Mouse (Mus musculus) lung, adult 18-20 months (tissue): Measurements from ENCODE around the gene Cdipt.

ENCODE experiments used
- DNase-seq, 2 experiments: peaks; one replicate each; pipeline ENCODE4 v3.0.0; 2022; ENCODE audit warnings: mixed read lengths in 2 of 2

Gene Cdipt

DNA sequence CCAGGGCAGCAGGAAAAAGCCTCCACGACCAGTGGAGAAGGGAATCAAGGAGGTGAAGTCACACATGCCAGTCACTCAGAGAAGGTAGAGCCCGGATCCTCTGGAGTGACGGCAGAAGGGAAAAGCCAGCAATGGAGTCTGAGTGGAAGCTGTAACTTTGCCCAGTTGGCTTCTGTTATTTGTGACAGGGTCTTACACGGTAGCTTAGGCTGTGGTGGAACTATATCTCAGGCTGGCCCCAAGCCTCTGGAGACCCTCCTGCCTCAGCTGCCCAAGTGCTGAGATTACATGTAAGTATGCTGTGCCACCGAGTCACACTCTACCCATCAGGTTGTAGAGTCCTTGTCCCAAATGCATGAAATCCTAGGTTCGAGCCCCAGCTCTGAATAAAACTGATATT is 37.7 kb downstream of the Cdipt start:
- DNase-seq = no peak

DNA sequence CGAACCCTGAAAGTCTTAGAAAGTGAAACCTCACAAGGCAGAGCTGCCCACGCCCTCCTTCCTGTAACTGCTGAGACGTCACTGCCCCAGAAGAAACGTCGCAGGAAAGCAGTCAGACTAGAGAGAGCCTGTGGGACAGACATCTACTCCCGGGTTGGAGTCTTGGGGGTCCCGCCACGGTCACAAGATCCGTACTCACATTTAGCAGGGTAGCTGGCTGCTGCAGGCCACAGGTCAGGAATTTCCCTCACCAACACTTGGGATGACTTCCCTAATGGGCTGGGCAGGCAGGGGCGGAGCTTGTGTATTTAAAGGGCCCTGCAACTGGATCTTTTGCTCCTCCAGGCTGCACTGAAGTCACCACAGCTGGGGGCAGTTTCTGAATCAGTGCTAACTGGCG is 38.6 kb downstream of the Cdipt start, which contains the start of gene Mvp:
Gene Mvp (minus strand): TSS at position 302 of the 400 bp plus-strand sequence.
- peak; percentile 83 to 86 for DNase-seq

DNA sequence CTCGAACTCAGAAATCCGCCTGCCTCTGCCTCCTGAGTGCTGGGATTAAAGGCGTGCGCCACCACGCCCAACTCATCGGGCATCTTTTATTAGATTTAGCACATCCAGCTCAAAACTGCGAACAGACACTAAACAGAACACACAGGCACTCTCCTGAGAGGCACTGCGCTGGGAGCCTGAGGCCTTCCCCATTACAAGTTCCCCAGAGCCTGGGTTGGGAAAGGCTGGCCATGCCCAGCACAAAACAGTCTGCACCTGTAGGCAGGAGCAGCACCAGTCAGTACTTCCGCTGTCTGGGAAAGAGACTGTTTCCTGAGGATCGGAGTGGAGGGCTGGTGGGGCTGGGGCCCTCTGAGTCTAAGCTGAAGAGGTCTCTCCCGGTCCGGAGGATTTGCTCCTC is 39.3 kb downstream of the Cdipt start:
- no peak for DNase-seq

DNA sequence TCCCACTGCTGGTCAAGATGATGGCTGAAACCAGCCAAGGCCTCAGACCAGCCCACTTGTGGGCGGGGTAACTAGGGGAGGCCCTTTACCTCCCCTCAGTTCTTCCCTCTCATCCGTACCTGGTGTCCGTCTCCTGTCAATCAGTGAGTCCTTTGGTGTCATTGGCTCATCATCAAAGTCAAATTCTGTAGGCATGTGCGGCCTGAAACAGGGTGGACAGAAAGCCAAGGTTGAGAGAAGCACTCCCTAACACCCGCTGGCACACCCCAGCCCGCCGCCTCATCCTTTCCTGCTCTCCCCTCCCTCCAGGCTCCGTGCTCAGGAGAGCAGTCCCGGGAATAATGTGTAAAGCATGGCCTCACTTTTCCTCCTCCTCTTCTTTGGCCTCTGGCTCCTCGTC is 40.4 kb downstream of the Cdipt start:
- peak; percentile 54 to 59 for DNase-seq

DNA sequence TGATC is 40.6 kb downstream of the Cdipt start, which contains the start of gene Pagr1b:
Gene Pagr1b (minus strand): TSS at position 4 of the 5 bp plus-strand sequence.
- DNase-seq = no peak

DNA sequence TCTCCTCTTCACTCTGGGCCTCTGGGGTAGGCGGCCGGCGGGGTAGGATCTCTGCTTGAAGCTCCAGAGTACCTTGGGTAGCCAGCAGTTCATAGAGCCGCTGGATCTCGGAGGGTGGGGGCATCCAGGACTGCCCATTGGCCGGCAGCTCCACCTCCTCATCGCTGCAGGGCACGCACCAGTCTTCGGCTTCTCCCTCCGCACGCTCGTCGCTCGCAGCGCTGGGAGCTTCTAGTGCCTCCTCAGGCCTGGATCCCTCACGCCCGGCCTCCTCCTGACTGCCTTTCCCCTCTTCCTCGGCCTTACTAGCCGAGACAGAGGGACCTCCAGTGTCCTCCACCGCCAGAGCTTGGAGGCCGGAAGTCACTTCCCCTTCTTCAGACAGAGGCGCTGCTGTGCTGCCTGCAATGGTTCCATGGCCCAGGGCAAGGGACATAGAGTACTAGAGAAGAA is 40.8 kb downstream of the Cdipt start:
- DNase-seq = peak in 1 of 2 experiments; percentile 70

DNA sequence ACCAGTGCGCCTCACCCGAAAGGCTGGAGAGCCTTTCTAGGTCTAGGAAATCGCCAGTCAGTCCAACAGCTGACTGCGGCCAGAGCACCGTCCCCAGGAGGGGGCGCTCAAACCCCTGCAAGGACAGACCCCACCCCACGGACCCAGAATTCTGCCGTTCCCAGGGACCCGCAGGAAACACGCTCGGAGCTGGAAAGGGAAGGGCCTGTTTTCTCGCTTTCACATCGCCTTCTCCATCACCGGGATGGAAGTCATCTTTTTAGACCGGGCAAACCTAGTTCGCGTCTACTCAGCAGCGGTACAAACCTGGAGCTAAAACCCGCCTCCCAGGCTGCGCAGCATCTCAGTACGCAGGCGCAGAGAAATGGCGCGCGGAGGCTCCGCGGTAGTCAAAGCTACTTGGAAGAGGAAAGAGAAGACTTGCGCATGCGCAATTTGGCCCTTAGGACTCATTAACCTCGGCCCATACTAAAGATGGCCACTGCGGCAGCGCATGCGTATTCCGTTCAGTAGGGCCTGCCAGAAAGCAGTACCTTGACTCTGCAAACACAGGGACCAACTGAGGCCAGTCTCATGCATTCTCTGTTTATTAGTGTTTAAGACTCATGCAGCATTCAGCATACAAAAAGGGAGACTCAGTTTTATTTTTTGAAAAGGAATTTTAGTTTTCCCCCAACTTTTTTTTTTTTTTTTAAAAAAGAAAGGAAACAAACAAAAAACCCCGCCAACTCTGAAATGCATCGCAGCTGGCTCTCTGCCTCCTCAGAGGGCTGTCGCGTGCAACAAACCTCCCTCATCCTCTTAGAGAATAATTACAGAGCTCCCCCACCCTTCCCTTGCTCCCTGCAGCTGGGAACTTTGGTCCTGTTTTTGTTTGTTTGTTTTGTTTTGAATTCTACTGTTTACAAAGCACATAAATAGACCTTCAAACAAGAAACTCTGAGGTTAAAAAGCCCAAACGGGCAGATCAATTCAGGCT is 41.5 kb downstream of the Cdipt start, which contains the start of gene Pagr1a:
Gene Pagr1a (minus strand): TSS at position 382 of the 979 bp plus-strand sequence.
- DNase-seq = peak; percentile 98

DNA sequence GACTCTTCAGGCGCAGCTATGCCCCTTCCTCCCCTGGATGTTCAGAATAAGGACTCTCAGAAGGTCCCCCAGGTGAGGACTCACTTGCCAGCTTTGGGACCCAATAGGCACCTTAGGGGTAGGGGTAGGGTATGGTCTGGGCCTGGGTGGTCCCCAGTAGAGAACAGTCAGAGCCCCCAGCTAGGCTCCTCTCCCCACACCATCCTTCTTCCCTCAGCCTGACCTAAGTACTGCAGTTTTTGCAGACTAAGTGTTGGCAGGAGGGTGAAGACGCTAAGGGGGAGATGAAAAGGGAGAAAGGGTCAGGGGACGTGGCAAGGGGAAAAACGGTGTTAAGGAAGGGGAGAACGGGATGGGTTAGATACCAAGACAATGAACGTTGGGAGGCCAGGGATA is 42.2 kb downstream of the Cdipt start:
- no peak for DNase-seq

DNA sequence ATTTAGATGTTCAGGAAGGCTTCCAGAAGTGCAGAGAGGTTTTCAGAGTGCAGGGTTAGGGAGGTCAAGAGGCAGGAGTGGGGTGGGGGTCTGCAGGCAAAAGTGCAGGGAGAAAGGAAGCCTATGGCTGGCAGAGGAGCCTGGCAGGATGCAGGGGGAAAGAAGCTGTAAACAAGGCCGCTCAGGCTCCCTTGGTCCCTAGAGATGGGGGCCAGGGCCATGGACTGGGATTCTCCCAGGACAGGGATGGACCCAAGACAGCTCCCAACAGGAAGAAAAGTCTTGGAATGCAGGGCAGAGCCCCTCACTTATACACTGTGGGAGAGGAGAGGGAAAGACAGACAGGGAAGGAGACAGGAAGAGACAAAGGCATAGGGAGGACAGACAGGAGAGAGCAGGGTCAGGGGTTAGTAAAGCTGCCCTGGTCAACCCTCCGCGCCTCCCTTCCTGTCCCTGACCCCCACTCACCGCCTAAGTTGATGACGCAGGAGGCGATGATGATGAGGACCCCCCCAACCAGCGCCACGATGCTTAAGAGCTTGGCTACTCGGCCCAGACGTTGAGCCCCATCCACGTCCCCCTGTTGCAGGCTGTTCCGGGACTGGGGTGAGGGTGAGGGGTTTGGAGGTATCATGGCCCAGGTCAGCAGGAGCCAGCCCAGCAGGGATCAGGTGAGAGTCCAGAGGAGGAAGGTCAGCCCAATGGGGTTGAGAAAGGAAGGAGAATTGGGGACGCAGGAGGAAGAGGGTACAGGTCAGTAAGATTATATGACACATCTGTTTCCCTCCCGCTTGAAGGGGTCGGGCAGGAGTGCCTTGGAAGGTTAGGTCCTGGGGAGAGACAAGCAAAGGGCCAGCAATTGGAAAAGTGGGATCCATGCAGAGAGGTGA is 42.9 kb downstream of the Cdipt start:
- no peak for DNase-seq

DNA sequence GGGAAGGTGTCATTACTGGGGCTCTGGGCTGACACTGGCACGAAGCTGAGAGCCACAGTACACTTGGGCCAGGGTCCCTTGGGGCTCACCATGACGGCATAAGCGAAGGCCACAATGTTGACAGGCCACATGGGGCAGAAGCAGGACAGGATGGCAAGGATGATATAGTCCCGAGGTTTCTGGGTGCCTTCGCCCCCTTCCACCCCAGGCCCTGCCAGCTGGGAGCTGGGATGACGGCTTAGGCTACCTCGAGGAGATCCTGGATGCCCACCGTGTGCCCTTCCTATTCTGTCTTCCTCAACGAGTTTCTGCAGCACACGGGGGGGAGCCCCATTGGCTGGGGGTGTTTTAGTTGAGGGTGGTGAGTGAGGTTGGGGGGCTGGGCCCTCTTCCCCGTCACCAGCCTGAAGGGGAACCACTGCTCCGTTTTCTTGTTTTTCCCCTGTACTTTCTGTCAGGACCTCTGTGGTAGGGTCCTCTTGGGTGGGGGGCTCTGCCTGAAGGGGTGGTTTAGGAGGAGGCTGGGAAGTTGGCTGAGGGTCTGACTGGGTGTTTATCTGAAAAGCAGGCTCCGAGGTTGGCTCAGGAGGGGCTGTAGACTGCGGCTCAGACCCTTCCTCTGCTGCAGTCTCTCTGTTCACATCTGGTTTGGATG is 43.7 kb downstream of the Cdipt start:
- no peak for DNase-seq

DNA sequence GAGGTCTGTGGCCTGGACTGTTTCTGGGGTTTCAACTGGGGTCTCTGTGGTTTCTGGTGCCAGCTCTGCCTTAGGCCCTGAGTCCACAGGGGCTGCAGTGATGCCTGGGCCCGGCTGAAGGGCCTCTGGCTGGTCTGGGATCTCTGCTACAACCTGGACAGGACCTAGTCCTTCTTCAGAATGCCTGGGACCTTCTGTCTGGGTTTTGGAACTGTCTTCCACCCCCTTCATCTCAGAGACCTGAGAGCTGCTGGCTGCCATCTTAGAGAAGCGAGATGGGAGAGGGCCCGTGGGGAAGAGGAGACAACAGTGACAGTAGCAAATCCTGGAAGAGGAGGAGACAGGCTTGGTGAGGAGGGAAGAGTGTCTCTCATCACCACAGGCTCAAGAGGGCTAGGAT is 44.3 kb downstream of the Cdipt start:
- DNase-seq = no peak

DNA sequence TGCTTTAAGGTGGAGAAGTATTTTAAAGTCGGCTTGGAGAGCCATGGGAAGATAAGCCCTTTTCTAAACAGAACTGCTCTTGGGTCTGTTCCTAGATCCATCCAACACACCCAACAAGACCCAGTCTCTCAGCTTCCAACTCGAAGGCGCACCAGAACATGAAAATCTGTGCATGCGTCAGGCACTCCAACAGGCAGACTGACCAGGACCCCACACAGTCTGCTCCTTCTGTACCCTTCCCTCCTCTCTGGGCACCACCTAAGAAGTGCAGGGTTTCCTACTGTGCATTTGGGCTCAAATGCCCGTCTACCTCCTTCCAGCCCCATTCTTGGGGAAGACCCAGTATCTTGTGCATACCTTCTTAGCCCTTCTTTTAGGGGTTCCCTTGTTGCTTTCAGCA is 44.8 kb downstream of the Cdipt start:
- DNase-seq = no peak

DNA sequence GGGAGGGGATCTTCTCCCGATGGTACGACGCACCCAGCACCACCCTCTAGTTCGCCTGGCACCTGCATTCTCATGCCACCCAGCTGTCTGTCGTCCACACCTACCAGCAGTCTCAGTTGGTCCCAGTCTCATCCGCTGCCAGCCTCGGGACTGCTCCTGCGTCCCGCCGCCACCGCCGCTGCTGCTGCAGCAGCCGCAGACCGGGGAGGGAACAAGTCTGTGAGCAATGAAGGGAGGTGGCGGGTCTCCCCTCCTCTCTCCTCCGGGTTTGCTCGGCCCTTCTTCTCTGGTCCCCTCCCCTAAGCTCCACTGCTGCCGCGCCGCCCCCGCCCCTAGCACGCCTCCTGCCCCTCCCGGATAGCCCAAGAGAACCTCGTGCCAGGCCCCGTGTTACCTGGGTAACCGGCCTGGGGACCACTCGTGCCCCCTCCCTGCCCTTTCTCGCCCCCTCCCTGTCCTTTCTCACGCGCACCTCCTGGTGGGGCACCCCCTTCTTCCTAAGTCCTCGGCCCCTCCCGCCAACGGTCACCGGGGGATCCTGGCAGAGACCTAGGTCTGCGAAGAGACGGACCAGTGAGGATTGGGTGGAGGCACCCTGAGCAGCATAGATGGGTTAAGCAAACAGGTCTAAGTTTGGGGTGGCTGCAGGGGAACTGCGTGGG is 45.3 kb downstream of the Cdipt start, which contains the start of the genes Gm42742 and Prrt2:
Gene Gm42742 (minus strand): TSS at position 197 of the 662 bp plus-strand sequence.
Gene Prrt2 (minus strand): TSS at position 311 of the 662 bp plus-strand sequence.
- peak in 1 of 2 experiments; percentile 44 for DNase-seq

DNA sequence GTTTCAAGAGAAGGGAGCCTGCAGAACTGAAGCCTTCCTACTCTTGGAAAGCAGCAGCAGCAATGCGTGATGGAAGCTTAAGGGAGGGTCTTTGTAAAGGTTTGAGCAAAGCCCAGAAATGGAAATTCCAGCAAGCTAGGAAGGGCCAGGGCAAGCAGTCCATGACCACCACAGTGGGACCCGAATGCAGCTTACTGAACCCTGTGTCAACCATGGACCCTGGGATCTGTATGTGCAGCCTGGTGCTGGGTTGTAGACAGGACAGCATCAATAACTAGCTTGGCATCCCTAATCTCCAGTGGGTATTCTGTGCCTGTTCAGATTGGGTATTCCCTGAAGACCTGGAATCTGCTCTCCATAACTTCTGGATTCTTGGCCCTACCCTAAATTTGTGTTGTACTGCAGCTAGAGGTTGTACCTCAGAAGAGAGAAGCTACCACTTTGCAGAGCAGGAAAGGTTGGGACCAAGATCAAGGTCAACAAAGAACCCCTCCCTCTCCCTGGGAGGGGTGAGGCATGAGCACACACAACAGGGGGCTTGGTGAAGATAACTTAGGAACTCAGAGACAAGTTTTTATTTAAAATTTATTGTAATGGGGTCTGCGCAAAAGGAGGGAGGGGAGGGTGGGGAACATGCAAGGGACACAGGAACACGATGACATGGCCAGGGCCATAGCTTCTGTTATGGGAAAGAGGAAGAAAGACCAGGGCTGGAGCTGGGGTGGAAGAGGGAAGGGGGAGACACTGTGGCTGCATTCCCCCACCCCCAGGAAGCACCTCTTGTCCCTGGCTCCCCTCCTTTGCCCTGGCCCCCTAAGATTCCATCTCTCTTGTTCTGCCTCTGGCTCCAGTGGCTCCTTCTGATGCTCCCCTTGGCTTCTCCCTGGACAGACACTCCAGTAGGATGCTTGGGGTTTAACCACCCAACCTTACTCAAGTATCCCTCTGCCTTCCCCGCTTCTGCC is 46.1 kb downstream of the Cdipt start:
- DNase-seq = no peak

DNA sequence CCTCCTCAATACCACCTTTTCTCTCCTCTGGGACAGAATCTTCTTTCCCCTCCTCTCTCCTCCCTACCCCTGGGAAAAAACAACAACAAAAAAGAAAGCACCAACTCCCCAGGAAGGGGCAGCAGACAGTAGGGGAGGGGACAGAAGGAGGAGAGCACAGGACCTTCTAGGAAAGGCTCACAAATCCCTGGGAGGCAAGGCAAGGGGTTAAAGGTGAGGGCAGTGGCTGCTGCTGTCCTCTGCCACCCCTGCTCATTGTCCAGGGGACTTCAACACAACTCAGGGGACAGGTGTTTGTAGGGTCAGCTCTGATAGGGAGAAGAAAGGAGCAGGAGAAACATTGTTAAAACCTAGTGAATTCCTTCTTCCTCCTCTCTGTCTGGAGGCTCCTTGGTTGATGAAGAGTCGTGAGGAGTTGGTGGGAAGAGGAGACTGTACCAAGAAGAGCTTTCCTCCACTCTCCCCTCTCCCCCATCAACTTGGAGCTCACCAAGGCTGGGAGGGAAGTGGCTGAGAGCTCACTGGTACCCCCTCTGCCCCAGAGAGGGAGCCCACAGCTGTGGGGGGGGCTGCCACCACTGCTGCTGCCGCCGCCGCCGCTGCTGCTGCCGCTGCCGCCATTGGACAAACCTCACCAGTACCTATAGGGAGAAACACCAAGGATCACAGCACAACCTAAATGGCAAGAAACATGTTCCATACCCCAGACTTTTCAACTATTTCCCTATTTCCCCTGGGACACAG is 47.0 kb downstream of the Cdipt start:
- DNase-seq = no peak

DNA sequence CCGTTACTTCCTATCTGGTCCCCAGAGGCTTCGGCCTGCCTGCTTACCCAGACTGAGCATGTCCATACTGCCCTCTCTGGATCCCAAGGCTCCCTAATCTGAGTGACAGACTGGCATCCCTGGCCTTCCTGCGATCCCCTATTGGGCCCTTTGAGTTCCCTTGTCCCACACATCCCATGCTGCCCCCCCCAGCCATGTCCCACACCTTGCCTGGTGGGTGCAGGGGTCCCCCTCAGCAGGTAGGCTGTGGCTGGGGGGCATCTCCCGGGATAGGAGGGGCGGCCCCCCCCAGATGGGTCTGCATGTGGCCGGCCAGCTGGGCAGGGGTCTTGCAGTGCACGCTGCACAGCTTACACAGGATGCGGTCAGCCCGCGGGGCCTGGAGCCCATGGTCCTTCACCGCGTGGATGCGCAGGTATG is 47.6 kb downstream of the Cdipt start:
- DNase-seq = no peak

DNA sequence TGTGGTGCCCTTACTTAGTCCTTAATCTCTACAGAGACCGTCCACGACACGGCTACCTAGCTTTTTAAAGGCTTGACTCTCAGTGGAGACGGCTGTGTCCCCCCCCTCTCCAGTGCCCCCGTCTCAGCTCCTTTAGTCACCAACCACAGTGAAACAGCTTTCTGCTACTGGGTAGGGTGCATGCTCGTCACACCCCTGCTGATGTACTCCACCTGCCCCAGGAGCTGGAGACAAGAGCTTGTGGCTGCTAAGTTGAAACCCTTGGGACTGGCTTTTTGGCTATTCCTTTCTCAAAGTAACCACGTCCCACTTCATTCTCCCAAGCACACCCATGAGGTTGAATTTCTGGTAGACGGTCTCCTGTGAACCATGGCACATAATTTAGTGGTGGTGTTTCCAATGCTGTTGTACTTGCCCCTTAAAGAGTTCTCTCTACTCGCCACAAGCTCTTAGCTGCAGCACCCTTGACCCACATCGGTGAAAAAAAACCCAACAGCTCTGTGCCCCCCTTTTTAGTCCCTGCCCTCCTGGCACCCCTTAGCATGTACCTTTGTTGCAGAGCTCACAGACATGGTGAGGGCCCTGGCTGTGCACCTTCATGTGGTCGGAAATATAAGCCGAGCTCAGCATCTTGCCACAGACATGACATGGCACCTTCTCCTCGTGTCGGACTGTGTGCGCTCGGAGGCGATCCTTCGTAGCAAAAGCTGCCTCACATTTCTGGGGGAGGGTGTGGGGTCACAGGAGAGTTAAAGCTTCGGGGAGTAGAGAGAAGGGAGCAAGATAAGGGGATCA is 48.4 kb downstream of the Cdipt start:
- DNase-seq = no peak

DNA sequence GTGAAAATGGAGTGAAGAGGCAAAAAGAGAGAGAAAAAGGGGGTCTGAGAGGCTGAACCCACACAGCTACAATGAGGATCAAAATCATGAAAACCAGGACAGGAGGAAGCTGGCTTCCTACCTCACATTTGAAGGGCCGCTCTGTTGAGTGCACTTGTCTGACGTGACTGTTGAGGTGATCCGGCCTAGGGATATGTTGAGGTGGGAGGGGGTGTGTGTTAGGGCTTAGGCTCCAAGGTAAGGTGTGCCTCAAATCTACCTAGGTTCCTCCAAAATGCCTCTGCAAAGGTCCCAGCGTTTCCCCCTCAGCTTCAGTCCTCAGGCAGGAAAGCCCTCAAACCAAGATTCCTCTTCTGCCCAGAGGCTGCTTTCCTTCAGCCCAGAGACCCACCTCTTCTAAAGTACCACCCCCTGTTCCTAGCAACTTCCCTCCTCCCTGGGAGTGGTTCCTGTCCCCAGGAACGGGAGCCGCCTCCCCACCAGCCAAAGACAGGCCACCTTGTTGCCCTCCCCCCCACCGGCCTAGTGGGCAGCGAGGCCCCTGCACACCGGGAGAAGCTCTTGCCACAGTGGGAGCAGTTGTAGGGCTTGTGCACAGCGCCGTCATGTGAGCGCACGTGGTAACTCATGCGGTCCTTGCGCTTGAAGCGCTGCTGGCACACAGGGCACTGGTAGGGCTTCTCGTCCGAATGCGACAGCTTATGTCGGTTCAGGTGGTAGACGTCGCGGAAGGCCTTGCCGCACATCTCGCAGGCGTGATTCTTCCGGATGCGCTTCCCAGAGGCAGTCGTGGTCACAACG is 49.2 kb downstream of the Cdipt start:
- DNase-seq = peak; percentile 87 to 90
